Mouse (Mus musculus) limb, embryonic 12.5 days (tissue): Measurements from ENCODE around the gene Frat1. TPM values are rescaled to one million over a fixed set of nuclear protein-coding genes. Genes with fewer than 3 reads are reported as not detected.

ENCODE experiments used
- ATAC-seq: fragments of 200-750 bp; cut with Nextera tagmentation; 2 replicates; pipeline ENCODE4 v1.8.0; 2017; ENCODE audit warnings: low read depth, moderate TSS enrichment; ENCODE audit not compliant: insufficient number of reproducible peaks, insufficient read depth, low FRiP score, low TSS enrichment
- H3K27ac ChIP-seq: fragments of 300-500 bp; sonication (generic); 2 replicates; pipeline ENCODE4 v1.5.1; 2016; ENCODE audit warnings: mild to moderate bottlenecking, moderate library complexity
- H3K27me3 ChIP-seq: fragments of 300-500 bp; sonication (generic); 2 replicates; pipeline ENCODE4 v1.6.1; 2016; ENCODE audit warnings: mild to moderate bottlenecking, moderate library complexity
- H3K36me3 ChIP-seq: fragments of 300-500 bp; sonication (generic); 2 replicates; pipeline ENCODE4 v1.6.1; 2016; ENCODE audit warnings: mild to moderate bottlenecking, moderate library complexity
- H3K4me1 ChIP-seq: fragments of 300-500 bp; sonication (generic); replicated peaks from 2 replicates; pipeline ENCODE4 v1.6.1; 2016
- H3K4me2 ChIP-seq: fragments of 300-500 bp; sonication (generic); 2 replicates; pipeline ENCODE4 v1.6.1; 2016; ENCODE audit warnings: mild to moderate bottlenecking, moderate library complexity
- H3K4me3 ChIP-seq: fragments of 300-500 bp; sonication (generic); replicated peaks from 2 replicates; pipeline ENCODE4 v1.5.1; 2016; ENCODE audit warnings: mild to moderate bottlenecking
- H3K9ac ChIP-seq: fragments of 300-500 bp; sonication (generic); replicated peaks from 2 replicates; pipeline ENCODE4 v1.6.1; 2016; ENCODE audit warnings: mild to moderate bottlenecking, moderate library complexity
- H3K9me3 ChIP-seq: fragments of 300-500 bp; sonication (generic); 2 replicates; pipeline ENCODE4 v1.6.1; 2016; ENCODE audit warnings: mild to moderate bottlenecking, moderate library complexity
- WGBS: fragments of 180-500 bp; shearing (Covaris S2); methylation state at CpG from one replicate; pipeline ENCODE4 v1.1.7; 2016; 5-methylcytosine and 5-hydroxymethylcytosine counted together
- polyA plus RNA-seq: library from polyadenylated mRNA; unstranded; fragments of >200 nt; fragmentation: Nextera tagmentation; extraction: Ambion mirVana; gene quantifications from 2 replicates; pipeline ENCODE4 v1.2.1, GENCODE M21; 2016

Gene Frat1
- polyA plus RNA-seq, 1 experiment from 2014 or later, result 6.2 TPM

DNA sequence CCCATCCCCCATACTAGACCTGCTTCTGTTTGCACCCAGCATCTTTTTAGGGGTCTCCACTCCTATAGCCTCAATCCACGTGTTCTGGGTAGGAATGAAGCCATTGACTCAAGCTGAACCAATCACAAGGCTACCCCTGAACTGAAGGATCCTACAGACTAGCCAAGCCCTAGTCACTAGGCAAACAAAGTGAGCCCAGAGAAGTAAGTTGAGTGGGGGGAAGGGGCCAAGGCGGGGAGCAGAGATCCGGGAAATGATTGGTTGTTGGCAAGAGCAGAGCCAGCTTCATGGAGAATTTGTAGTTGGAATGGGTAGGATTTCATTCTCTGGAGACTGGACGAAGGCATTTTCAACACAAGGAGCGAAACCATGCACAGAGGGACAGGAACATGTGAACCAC lies 12.9 kb upstream of the Frat1 start:
- Histone ChIP-seq H3K9me3 (0 out of 2 replicates have a peak, but pooled peaks cover 5% of the 10 kb centered on the region), H3K36me3 (no peaks in the 10 kb centered on the region), H3K4me3 (no peak overlapping the region), H3K4me1 (peaks cover 24% of the 10 kb centered on the region), H3K9ac (no peak overlapping the region), H3K27ac (peak overlapping the region; percentile 82), H3K4me2 (peak overlapping the region; percentile 19; the same call in 1 of the 2 replicates), H3K27me3 (peaks cover 8% of the 10 kb centered on the region)
- WGBS, result 49% methylated on average over 5 of the region's 5 CpGs
- ATAC-seq, result peak; percentile 87

DNA sequence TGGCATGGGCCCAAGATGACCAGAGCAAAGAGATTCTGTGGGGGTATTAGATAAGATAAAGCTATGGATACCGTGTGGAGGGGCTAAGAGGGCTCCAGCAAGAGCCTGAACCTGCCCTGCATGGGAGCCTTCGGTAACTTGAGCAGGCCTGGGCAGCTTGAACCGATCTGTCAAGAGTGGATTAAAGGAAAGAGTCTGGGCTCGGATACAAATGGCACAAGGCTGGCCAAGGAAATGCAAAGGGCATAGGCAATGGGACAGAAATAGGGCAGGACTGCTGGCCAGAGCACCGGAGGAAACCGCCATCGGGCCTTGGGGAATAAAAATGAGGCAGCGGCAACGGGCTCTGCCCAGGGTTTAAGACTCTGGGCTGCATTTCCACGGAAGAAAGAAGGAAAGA lies 12.4 kb upstream of the Frat1 start:
- ATAC-seq, result peak; percentile 47; the same call in 1 of the 2 replicates
- WGBS, result 41% methylated on average over 10 of the region's 10 CpGs

DNA sequence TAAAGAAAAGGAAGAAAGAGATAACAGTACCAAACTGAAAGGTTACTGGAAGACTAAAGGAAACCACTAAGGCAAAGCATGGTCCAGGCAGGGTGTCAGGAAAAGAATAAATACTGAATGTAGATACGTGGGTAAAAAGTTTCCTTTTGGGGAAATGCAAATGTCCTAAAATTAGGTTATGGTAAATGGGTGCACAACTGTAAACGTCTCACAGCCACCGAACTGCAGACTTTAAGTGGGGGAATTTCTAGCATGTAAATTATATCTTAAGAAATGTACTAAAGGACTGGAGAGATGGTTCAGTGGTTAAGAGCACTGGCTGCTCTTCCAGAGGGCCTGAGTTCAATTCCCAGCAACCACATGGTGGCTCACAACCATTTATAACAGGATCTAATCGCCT lies 11.0 kb upstream of the Frat1 start:
- Histone ChIP-seq H3K36me3 (no peaks in the 10 kb centered on the region), H3K27ac (no peak overlapping the region), H3K9ac (no peak overlapping the region), H3K27me3 (peaks cover 8% of the 10 kb centered on the region), H3K9me3 (0 out of 2 replicates have a peak, but pooled peaks cover 3% of the 10 kb centered on the region), H3K4me3 (no peak overlapping the region), H3K4me1 (peaks cover 24% of the 10 kb centered on the region), H3K4me2 (no peak overlapping the region)
- whole genome bisulfite sequencing, result 85% methylated on average over 4 of the region's 4 CpGs
- ATAC-seq, result no peak

More for the DNA sequence above, 12.4 kb upstream of the Frat1 start:
- Histone ChIP-seq H3K4me3 (no peak overlapping the region), H3K9ac (no peak overlapping the region), H3K27ac (peak overlapping the region; percentile 82), H3K4me2 (peak overlapping the region; percentile 19; the same call in 1 of the 2 replicates), H3K36me3 (no peaks in the 10 kb centered on the region), H3K27me3 (peaks cover 8% of the 10 kb centered on the region), H3K4me1 (peaks cover 24% of the 10 kb centered on the region), H3K9me3 (0 out of 2 replicates have a peak, but pooled peaks cover 5% of the 10 kb centered on the region)

DNA sequence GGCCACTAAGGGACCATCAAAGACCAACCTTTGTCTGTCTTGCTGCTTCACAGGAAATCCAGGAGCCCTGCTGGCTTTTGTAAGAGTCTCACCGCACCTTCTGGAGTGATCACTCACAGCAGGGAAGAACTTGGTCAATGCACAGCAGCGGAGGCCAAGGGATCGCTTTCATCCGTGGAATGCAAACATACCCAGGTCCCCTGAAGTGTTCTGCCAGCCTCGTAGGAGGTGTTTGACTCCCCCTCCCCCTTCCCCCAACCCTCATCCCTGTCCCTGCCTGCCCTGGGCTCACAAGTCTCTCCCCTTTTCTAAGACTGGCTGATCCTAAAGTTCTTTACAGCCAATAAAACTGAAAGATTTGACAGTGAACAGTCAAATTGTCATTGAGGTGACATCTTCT lies 8.3 kb upstream of the Frat1 start:
- ATAC-seq, result no peak
- H3K4me2 ChIP-seq, result no peak overlapping the region
- H3K9me3 ChIP-seq, result no peaks in the 10 kb centered on the region
- no peak overlapping the region; the same call in 1 of the 2 replicates for H3K9ac ChIP-seq
- H3K36me3 ChIP-seq, result no peaks in the 10 kb centered on the region
- H3K27ac ChIP-seq, result no peak overlapping the region
- WGBS, result 6% methylated on average over 5 of the region's 5 CpGs
- no peak overlapping the region for H3K4me3 ChIP-seq
- peaks cover 8% of the 10 kb centered on the region for H3K27me3 ChIP-seq
- H3K4me1 ChIP-seq, result peaks cover 21% of the 10 kb centered on the region

DNA sequence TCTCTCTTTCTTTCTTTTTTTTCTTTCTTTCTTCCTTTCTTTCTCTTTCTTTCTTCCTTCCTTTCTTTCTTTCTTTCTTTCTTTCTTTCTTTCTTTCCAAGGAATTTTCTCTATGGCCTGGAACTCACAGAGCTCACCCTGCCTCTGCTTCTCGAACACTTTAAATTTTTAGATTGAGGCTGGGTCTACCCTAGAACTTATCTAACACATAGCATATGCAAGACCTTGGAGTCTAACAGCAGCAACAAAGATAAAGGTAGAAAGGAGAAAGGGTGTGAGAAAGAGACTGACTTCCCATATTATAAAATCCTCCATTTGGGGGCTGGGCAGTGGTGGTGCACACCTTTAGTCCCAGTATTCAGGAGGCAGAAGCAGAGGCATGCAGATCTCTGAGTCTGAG lies 7.2 kb upstream of the Frat1 start:
- H3K9ac ChIP-seq, result no peak overlapping the region
- no peak overlapping the region for H3K27ac ChIP-seq
- H3K36me3 ChIP-seq, result no peaks in the 10 kb centered on the region
- WGBS, result 79% methylated on average over 1 of the region's 1 CpGs
- H3K4me3 ChIP-seq, result no peak overlapping the region
- ATAC-seq, result no peak
- H3K4me2 ChIP-seq, result no peak overlapping the region
- H3K9me3 ChIP-seq, result no peaks in the 10 kb centered on the region
- peaks cover 8% of the 10 kb centered on the region for H3K27me3 ChIP-seq
- peaks cover 9% of the 10 kb centered on the region; the same call in 1 of the 2 replicates for H3K4me1 ChIP-seq

DNA sequence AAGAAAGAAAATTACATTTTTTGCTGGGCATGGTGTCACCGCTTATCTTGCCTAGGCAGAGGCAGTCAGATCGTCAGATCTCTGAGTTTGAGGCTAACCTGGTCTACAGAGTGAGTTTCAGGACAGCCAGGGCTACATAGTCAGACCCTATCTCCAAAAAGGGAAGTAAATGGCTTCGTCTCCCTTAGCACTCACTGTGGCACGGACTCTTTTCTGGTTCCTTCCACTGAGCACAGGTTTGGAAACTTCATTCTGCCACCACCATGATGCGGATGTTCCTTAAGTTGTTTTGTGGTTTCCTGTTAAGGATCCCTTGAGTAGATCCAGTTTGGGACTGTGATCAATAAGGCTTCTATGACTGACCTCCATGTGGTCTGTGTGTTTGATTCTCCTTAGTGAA lies 4.8 kb upstream of the Frat1 start:
- H3K4me1 ChIP-seq, result peaks cover 5% of the 10 kb centered on the region; the same call in 1 of the 2 replicates
- H3K9me3 ChIP-seq, result no peaks in the 10 kb centered on the region
- peaks cover 9% of the 10 kb centered on the region for H3K27me3 ChIP-seq
- no peak for ATAC-seq
- no peak overlapping the region for H3K27ac ChIP-seq
- no peaks in the 10 kb centered on the region for H3K36me3 ChIP-seq
- WGBS, result 78% methylated on average over 5 of the region's 5 CpGs
- no peak overlapping the region for H3K4me3 ChIP-seq
- no peak overlapping the region for H3K4me2 ChIP-seq
- H3K9ac ChIP-seq, result no peak overlapping the region

DNA sequence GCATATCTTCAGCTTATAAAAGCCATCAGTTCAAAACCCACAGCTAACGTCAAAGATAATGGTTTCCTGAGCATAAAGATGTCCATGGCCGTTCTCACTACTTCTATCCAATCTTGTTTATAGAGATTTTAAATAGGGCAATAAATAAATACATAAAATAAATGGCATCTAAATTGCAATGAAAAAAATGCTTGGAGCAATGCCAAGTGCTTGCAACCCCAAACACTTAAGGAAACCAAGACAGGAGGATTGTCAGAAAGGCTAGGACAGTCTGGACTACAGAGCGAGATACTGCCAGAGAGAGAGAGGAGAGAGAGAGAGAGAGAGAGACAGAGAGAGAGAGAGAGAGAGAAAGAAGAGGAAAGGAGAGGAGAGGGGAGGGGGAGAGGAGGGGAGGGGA lies 3.2 kb upstream of the Frat1 start:
- Histone ChIP-seq H3K36me3 (no peaks in the 10 kb centered on the region), H3K4me2 (no peak overlapping the region), H3K27ac (no peak overlapping the region), H3K9me3 (no peaks in the 10 kb centered on the region), H3K9ac (no peak overlapping the region), H3K4me3 (no peak overlapping the region), H3K4me1 (peaks cover 8% of the 10 kb centered on the region), H3K27me3 (peaks cover 17% of the 10 kb centered on the region)
- 64% methylated on average over 3 of the region's 3 CpGs for WGBS
- ATAC-seq, result no peak

DNA sequence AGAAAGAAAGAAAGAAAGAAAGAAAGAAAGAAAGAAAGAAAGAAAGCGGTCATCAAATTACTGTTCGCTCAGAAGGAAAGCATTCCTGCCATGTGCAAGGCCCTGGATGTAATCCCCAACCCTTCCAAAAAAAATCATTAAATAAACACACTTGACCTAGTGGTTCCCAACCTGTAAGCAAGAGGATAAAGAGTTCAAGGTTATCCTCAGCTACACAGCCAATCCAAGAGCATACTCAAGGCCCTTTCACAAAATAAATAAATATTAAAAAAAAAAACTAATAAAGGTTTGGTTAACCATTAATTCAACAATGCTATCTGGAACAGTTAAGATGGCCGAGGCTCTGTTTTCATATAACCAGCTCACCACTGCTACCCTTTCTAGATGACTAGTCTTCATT lies 829 bp upstream of the Frat1 start:
- H3K27ac ChIP-seq, result no peak overlapping the region
- H3K4me1 ChIP-seq, result peaks cover 18% of the 10 kb centered on the region
- no peak for ATAC-seq
- H3K27me3 ChIP-seq, result peaks cover 40% of the 10 kb centered on the region
- WGBS, result 78% methylated on average over 3 of the region's 3 CpGs
- H3K9ac ChIP-seq, result no peak overlapping the region
- H3K36me3 ChIP-seq, result no peaks in the 10 kb centered on the region
- peak overlapping the region; percentile 99 for H3K4me2 ChIP-seq
- H3K4me3 ChIP-seq, result peak overlapping the region; percentile 77
- H3K9me3 ChIP-seq, result no peaks in the 10 kb centered on the region

DNA sequence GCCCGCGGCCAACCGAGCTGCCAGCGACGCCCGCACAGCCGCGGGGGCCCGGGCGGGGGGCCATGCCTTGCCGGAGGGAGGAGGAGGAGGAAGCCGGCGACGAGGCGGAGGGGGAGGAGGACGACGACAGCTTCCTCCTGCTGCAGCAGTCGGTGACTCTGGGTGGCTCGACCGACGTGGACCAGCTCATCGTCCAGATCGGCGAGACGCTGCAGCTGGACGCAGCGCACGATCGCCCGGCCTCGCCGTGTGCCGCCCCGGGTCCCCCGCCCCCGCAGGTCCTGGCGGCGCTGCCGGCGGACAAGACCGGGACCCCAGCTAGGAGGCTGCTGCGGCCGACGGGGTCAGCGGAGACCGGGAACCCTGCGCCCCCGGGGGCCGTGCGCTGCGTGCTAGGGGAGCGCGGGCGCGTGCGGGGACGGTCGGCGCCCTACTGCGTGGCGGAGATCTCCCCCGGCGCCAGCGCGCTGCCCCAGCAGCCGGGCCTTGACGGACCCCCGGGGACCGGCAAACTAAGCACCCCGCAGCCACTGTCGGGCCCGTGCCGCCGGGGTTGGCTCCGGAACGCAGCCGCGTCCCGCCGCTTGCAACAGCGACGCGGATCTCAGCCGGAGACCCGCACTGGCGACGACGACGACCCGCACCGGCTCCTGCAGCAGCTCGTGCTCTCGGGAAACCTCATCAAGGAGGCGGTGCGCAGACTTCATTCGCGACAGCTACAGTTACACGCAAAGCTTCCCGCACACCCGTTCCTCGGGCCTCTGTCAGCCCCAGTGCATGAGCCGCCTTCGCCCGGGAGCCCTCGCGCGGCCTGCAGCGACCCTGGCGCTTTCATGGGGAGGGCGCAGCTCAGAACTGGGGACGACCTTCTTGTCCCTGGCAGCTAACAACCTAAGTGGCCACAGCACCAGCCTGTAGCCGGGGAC lies 599 bp downstream of the Frat1 start:
- Histone ChIP-seq H3K9me3 (no peaks in the 10 kb centered on the region), H3K36me3 (no peaks in the 10 kb centered on the region), H3K9ac (peak overlapping the region; percentile 71), H3K4me1 (peaks cover 18% of the 10 kb centered on the region), H3K27ac (peak overlapping the region; percentile 86; the same call in 1 of the 2 replicates), H3K4me3 (peak overlapping the region; percentile 77), H3K27me3 (peaks cover 48% of the 10 kb centered on the region), H3K4me2 (peak overlapping the region; percentile 99)
- under 1% methylated on average over 99 of the region's 112 CpGs for WGBS
- no peak; the same call in 1 of the 2 replicates for ATAC-seq

DNA sequence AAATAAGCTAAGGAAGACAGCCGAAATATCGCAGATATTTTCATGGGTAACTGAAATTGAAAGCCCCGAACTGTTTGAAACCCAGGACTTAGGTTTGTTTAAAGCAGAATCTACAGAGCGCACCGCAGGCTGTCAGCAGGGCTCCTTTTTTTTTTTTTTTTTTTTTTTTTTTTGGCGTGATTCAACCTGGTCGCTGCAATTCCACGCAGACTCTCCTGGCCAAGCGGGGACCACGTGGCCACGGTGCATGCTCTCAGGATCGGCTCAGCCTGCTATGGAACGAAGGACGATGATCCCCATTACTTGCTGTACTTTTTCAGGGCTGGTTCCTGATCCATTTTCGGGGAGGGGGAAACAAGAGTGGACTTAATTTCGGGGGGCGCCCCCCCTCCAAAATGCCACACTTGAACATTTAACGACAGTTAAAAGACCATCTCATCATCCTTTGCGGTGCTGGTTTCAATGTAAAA lies 1.4 kb downstream of the Frat1 start:
- no peak for ATAC-seq
- peaks cover 25% of the 10 kb centered on the region for H3K4me1 ChIP-seq
- peaks cover 51% of the 10 kb centered on the region for H3K27me3 ChIP-seq
- H3K9ac ChIP-seq, result peak overlapping the region; percentile 71
- peak overlapping the region; percentile 77 for H3K4me3 ChIP-seq
- WGBS, result under 1% methylated on average over 19 of the region's 19 CpGs
- peak overlapping the region; percentile 99 for H3K4me2 ChIP-seq
- no peaks in the 10 kb centered on the region for H3K36me3 ChIP-seq
- H3K27ac ChIP-seq, result no peak overlapping the region
- no peaks in the 10 kb centered on the region for H3K9me3 ChIP-seq

DNA sequence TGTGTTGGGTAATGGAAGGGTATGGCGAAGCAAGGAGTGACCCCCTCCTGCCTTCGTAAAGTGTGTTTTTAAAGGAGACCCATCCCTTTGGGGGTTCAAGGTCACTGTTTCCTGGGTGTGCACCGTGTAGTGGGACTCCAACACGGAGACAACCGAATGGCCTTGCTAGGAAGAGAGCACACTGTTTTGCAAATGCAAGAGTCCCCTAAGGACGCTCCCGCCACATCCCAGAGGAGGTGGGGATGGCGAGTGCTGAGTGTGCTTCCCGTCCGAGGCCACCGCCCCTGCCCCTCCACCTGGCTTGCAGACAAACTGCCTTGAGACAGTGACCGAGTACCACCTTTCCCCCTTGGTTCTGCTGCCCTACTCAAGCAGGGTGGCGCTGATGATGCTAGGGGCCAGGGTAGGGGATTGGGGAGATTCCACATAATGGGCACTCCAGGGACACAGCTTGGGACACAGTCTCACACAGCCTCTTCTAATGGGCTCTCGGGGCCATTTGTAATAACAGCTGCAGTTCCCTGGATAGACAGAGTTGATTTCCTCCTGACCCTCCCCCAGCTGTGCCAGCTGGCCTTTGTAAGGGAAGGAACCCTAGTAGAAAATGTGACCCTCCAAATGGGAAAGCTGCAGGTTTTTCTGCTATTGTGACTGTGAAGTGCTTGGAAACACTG lies 2.1 kb downstream of the Frat1 start:
- H3K9me3 ChIP-seq, result no peaks in the 10 kb centered on the region
- ATAC-seq, result no peak
- peak overlapping the region; percentile 12; the same call in 1 of the 2 replicates for H3K9ac ChIP-seq
- H3K4me2 ChIP-seq, result peak overlapping the region; percentile 99
- peak overlapping the region; percentile 77 for H3K4me3 ChIP-seq
- H3K36me3 ChIP-seq, result no peaks in the 10 kb centered on the region
- peaks cover 27% of the 10 kb centered on the region for H3K4me1 ChIP-seq
- H3K27me3 ChIP-seq, result peaks cover 51% of the 10 kb centered on the region
- H3K27ac ChIP-seq, result no peak overlapping the region
- WGBS, result 3% methylated on average over 14 of the region's 14 CpGs
